Mouse (Mus musculus) retina, adult 2 months (tissue): ENCODE results near the gene Olfr31.

Source experiments
- DNase-seq: peaks from one replicate; pipeline ENCODE4 v3.0.0-alpha.2; 2012; ENCODE audit warnings: low read depth, low spot score

Gene Olfr31

DNA sequence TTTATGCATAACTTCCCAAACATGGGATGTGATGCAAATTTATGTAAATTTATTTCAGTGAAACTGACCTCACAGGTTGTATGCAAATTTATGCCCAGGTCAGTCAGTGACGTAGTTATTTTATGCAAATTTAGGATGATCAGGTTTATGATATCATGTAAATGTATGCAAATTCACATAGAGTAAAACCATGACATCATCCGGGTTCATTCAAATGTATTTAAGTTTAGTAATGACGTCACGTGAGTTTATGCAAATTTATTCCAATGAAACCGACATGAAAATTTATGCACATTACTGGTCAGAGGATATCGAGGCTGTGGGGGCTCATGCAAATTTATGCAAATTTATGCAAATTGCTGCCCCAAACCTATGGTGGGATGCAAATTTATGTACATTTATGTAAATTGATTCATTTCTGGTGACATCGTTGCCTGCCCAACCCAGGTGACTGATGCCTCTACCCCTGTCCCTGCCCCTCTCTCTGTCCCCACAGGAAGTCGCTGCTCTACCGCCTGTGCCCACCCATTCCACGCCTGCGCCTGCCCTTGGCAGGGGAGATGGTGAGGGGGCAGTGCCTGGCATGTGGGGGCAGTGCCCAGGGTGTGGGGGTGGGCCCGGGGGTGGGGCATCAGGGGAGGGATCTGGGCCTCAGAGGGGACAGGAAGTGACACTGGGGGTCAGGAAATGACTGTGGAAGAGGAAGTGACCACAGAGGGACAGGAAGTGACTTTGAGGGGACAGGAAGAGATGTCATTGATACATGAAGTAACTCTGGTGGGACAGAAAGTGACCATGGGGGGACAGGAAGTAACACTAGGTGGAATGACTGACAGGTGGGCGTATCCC lies 32.1 kb downstream of the Olfr31 start:
- no peak for DNase-seq

DNA sequence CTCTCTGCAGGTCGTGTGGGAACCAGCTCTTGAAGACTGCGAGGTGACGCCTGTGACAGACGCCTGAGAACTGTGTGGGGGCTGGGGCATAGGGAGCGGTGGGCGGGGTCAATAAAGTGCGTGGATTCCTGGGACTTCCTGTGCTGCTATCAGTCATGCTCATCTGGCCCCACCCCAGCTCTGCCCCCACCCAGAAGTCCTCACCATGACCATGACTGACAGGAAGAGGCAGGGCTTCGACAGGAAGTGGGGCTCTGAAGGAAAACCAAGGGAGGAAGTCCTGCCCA lies 32.7 kb downstream of the Olfr31 start:
- no peak for DNase-seq
